Mouse (Mus musculus): ENCODE results near the gene Farp2.

- TF ChIP-seq CTCF (IDR thresholded peaks at IDR 0.05; ENCODE audit: insufficient read depth, low read length): no peak
- TF ChIP-seq POLR2A (IDR thresholded peaks at IDR 0.05; ENCODE audit: borderline replicate concordance, extremely low read depth, low read depth, low read length): no peak
Measured at GRCm38 (mm10) chr1:93567013-93567412, 55.1 kb downstream of the Farp2 start.
